Mouse (Mus musculus) liver, embryonic 14.5 days (tissue): ENCODE data around the gene Clrn2. TPM values are rescaled to one million over a fixed set of nuclear protein-coding genes. Genes with fewer than 3 reads are reported as not detected.

Source experiments
- ATAC-seq: fragments of 200-750 bp; cut with Nextera tagmentation; 2 replicates; pipeline ENCODE4 v1.8.0; 2017; ENCODE audit warnings: moderate number of reproducible peaks, mild to moderate bottlenecking, moderate library complexity; ENCODE audit not compliant: insufficient read depth
- DNase-seq, 3 experiments: peaks; one replicate each; pipeline ENCODE4 v3.0.0-alpha.2; 2012 to 2013; ENCODE audit warnings: low read depth in 3 of 3, low spot score in 3 of 3
- H3K27ac ChIP-seq: fragments of 300-500 bp; sonication (generic); 2 replicates; pipeline ENCODE4 v1.5.1; 2014; ENCODE audit warnings: moderate library complexity, mild to moderate bottlenecking, control low read depth, inconsistent platforms
- H3K27me3 ChIP-seq: fragments of 300-500 bp; sonication (generic); 2 replicates; pipeline ENCODE4 v1.6.1; 2014; ENCODE audit warnings: mild to moderate bottlenecking, low read length, moderate library complexity; ENCODE audit not compliant: control insufficient read depth, insufficient read depth
- H3K36me3 ChIP-seq: fragments of 300-500 bp; sonication (generic); replicated peaks from 2 replicates; pipeline ENCODE4 v1.6.1; 2014; ENCODE audit warnings: low read depth; ENCODE audit not compliant: control insufficient read depth, insufficient read depth
- H3K4me1 ChIP-seq, 2 experiments: fragments of 200-500 bp in 1 of 2; fragments of 300-500 bp in 1 of 2; sonication (generic) in 1 of 2; replicated peaks; 2 replicates each; pipeline ENCODE4 v1.6.1; 2012 to 2014; ENCODE audit warnings: antibody characterized with exemption in 1 of 2, inconsistent platforms in 1 of 2, low read length in 1 of 2; ENCODE audit not compliant: control insufficient read depth in 2 of 2, insufficient read depth in 2 of 2
- H3K4me2 ChIP-seq: fragments of 300-500 bp; sonication (generic); 2 replicates; pipeline ENCODE4 v1.6.1; 2014; ENCODE audit warnings: low read depth, mild to moderate bottlenecking, control low read depth, moderate library complexity
- H3K4me3 ChIP-seq, 2 experiments: fragments of 200-500 bp in 1 of 2; fragments of 300-500 bp in 1 of 2; sonication (generic) in 1 of 2; 2 replicates each; pipeline ENCODE4 v1.5.1; 2012 to 2014; ENCODE audit warnings: low read depth in 2 of 2, low read length in 2 of 2, mild to moderate bottlenecking in 2 of 2, control low read depth in 1 of 2, inconsistent platforms in 1 of 2, moderate library complexity in 1 of 2; ENCODE audit not compliant: insufficient read depth in 1 of 2
- H3K9ac ChIP-seq: fragments of 300-500 bp; sonication (generic); replicated peaks from 2 replicates; pipeline ENCODE4 v1.6.1; 2014; ENCODE audit warnings: mild to moderate bottlenecking, control low read depth, moderate library complexity
- H3K9me3 ChIP-seq: fragments of 300-500 bp; sonication (generic); 2 replicates; pipeline ENCODE4 v1.6.1; 2016; ENCODE audit warnings: low read length, mixed read lengths; ENCODE audit not compliant: control insufficient read depth
- CTCF ChIP-seq: IDR thresholded peaks from 2 replicates; pipeline ENCODE4 v1.5.1; 2016; ENCODE audit warnings: antibody characterized with exemption, low read depth, control low read depth
- EP300 ChIP-seq: IDR thresholded peaks from 2 replicates; pipeline ENCODE4 v1.6.1; 2016; ENCODE audit warnings: antibody characterized with exemption, low read depth
- WGBS: fragments of 180-500 bp; shearing (Covaris S2); extraction: QIAGEN DNeasy Blood & Tissue Kit; methylation state at CpG from one replicate; pipeline ENCODE4 v1.1.7; 2014; ENCODE audit not compliant: insufficient replicate concordance; 5-methylcytosine and 5-hydroxymethylcytosine counted together
- polyA plus RNA-seq, 2 experiments: library from polyadenylated mRNA; depleted of rRNA in 1 of 2; stranded (reverse) in 1 of 2; unstranded in 1 of 2; fragments of >200 nt; fragmentation: Nextera tagmentation in 1 of 2; extraction: Ambion mirVana in 1 of 2; gene quantifications; 2 replicates each; pipeline versions ENCODE4 v1.2.1 to v1.2.3; 2012 to 2014

Clrn2 gene
- polyA plus RNA-seq, 2 experiments = not detected

DNA sequence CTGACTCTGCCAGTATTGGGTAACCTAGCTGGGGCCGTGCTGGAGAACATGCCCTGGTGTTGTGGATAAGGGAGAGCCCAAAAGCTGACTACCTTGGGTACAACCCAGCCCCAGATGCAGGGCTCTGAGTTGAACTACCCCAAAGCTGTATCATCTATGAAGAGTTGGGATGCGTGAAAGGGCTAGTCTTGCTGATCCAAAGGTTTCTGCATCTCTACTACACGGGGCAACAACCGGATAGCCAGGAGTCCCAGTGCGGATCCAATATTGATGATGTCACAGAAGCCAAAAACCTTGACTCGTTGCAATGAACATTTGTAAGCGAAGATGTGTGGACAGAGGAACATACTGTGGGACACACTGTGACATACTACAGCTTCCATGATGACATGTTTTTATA lies 25.7 kb upstream of the Clrn2 start:
- DNase-seq = no peak
- H3K4me3 ChIP-seq = no peak overlapping the region
- no peaks in the 10 kb centered on the region for H3K27me3 ChIP-seq
- H3K36me3 ChIP-seq = no peaks in the 10 kb centered on the region
- H3K4me1 ChIP-seq = no peaks in the 10 kb centered on the region
- H3K4me2 ChIP-seq = no peak overlapping the region
- 71% methylated on average over 7 of the region's 7 CpGs for WGBS
- H3K9ac ChIP-seq = no peak overlapping the region
- no peak for ATAC-seq
- H3K27ac ChIP-seq = no peak overlapping the region
- TF ChIP-seq CTCF = no peak
- TF ChIP-seq EP300 = no peak
- no peaks in the 10 kb centered on the region for H3K9me3 ChIP-seq

DNA sequence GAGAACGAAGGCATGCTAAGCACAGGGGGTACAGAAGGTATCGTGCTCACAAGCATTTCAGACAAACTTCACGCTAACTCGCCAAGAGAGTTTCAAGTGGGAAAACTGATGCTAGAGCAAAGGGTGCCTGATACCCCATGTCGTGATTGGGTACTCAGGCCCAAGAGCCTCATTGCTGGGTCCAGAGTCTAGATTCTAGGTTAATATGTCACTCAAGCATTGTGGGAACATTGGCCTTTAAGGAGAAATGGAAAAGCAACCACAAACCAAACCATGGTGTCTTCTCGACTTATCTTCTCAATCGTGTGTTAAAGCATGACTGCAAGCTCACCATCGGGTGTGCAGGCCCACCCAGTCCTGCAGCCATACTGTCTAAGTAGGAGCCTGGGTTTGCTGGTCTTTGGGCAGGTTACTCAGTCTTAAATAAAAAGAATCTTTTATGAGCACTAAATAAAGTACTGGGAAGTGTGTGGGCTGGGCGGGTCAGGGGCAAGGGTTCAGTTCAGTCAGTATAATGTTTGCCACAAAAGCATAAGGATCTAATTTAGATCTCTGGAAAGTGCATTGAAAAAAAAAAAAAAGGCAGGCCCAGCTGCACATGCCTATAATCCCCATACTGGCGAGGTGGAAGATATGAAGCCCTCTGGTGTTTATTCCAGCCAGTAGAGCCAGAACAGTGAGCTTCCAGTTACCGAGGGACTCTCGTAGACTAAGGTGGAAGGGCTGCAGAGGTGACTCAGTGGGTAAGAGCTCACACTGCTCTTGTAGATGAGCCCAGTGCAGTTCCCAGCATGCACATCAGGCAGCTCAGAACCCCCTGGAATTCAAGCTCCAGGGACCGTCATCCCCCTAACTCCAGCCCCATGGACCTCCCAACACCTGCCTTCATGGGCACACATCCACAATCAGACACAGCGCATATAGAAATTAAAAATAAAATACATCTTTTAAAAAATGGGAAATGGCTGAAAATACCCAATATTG lies 17.3 kb upstream of the Clrn2 start:
- Histone ChIP-seq H3K9ac (no peak overlapping the region), H3K27ac (no peak overlapping the region), H3K9me3 (no peaks in the 10 kb centered on the region), H3K36me3 (no peaks in the 10 kb centered on the region), H3K27me3 (no peaks in the 10 kb centered on the region), H3K4me2 (no peak overlapping the region), H3K4me3 (no peak overlapping the region), H3K4me1 (no peaks in the 10 kb centered on the region)
- no peak for ATAC-seq
- WGBS = 76% methylated on average over 14 of the region's 14 CpGs
- DNase-seq = no peak
- TF ChIP-seq CTCF = no peak
- no peak for TF ChIP-seq EP300

DNA sequence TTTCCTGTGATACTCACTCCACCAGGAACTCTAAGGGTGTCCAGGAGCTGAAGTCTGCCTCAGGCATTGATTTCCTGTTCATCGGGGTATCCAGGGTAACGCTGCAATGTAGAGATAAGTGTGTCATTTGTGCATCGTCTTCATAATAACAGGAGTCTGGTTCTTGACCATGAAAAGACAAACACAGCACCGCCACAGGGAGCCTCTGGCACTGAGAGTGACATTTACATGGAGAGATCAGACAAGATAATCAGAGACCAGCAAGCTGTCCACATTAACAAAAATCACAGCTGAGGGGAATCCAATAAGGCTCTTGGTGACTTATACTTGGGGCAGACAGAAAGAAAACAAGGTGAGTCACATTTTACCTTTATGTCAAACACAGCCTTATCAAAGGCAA lies 15.7 kb upstream of the Clrn2 start:
- Histone ChIP-seq H3K9ac (no peak overlapping the region), H3K27ac (no peak overlapping the region)
- no peak for ATAC-seq

DNA sequence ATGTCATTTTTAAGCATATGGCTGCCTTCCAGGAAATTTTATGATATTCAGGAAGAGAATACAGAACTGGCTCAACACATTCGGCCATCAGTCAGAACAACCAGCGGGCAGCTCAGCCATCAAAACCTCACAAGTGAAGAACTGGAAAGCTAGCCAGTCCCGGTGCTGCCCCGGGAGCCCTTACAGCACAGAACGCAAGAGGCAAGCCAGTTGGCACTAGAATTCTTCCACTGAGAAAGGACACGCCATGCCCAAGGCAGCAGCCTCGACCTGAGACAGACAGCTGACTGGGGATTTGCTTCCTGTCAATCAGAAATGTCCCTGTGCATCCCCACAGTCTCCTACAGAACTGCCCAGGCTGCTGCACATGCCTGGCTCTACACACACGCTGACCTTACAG lies 15.2 kb upstream of the Clrn2 start:
- DNase-seq = no peak
- H3K4me3 ChIP-seq = no peak overlapping the region
- H3K36me3 ChIP-seq = no peaks in the 10 kb centered on the region; the same call in 1 of the 2 replicates
- H3K9ac ChIP-seq = no peak overlapping the region
- no peaks in the 10 kb centered on the region for H3K9me3 ChIP-seq
- H3K4me2 ChIP-seq = no peak overlapping the region
- no peaks in the 10 kb centered on the region for H3K27me3 ChIP-seq
- no peak for ATAC-seq
- H3K27ac ChIP-seq = no peak overlapping the region
- no peak for TF ChIP-seq CTCF
- no peak for TF ChIP-seq EP300
- WGBS = 71% methylated on average over 8 of the region's 8 CpGs
- H3K4me1 ChIP-seq = no peaks in the 10 kb centered on the region

More for the DNA sequence above, 15.7 kb upstream of the Clrn2 start:
- TF ChIP-seq CTCF (no peak), EP300 (no peak)
- H3K27me3 ChIP-seq = no peaks in the 10 kb centered on the region
- H3K9me3 ChIP-seq = no peaks in the 10 kb centered on the region
- DNase-seq = no peak
- no peaks in the 10 kb centered on the region for H3K36me3 ChIP-seq
- H3K4me1 ChIP-seq = no peaks in the 10 kb centered on the region
- WGBS = 66% methylated on average over 4 of the region's 4 CpGs
- H3K4me3 ChIP-seq = no peak overlapping the region
- H3K4me2 ChIP-seq = no peak overlapping the region

DNA sequence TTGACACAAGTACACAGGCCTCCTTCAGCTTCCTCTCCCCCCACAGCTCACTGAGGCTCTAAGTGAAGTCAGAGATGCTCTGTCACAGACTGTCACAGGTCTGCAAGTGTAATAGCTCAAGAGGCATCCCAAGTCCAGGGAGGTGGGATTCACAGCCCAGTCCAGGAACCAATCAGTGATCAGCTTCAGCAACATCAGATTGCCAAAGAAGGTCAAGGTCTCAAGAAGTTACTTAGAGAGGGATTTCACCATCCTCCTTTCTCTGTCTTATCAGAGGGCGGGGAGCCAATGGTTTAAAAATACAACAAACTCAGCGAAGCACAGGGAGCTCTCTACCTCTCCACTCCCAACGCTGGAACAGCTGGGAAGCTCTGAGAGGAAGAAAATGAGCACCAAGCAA lies 12.4 kb upstream of the Clrn2 start:
- ATAC-seq (no peak), DNase-seq (no peak)
- Histone ChIP-seq H3K36me3 (no peaks in the 10 kb centered on the region; the same call in 1 of the 2 replicates), H3K4me3 (no peak overlapping the region), H3K9ac (no peak overlapping the region), H3K9me3 (no peaks in the 10 kb centered on the region), H3K27me3 (no peaks in the 10 kb centered on the region), H3K27ac (no peak overlapping the region), H3K4me2 (no peak overlapping the region), H3K4me1 (no peaks in the 10 kb centered on the region)
- TF ChIP-seq CTCF = no peak
- no peak for TF ChIP-seq EP300
- 67% methylated on average over 3 of the region's 3 CpGs for WGBS
